Mouse (Mus musculus) skeletal muscle tissue, adult 2 months (tissue): ENCODE data around the gene Trp53.
A peak's percentile ranks its signal among the peaks of the same experiment; 100 is the strongest.
"Not testable (repeated sequence)": the region's sequence is repeated elsewhere in the genome, so short reads cannot be mapped to it uniquely, and the experiment has no call there.

Experiments used
- DNase-seq: peaks from one replicate; pipeline ENCODE4 v3.0.0-alpha.2; 2012; ENCODE audit warnings: low read depth, low spot score

The Trp53 gene

GRCm38 (mm10) chr11:69580091-69580514 lies at the start of gene Trp53, which contains the start of gene Wrap53:
Trp53 (plus strand) TSS chr11:69580359.
Wrap53 (minus strand) TSS chr11:69580255.
- peak; percentile 94 for DNase-seq

- not testable (repeated sequence) for DNase-seq
Observed at GRCm38 (mm10) chr11:69530755-69531154, 49.4 kb upstream of the Trp53 start.

GRCm38 (mm10) chr11:69532480-69533150 lies 47.5 kb upstream of the Trp53 start:
- no peak for DNase-seq

GRCm38 (mm10) chr11:69534990-69535389 lies 45.2 kb upstream of the Trp53 start:
- DNase-seq, result no peak

GRCm38 (mm10) chr11:69540700-69541099 lies 39.5 kb upstream of the Trp53 start:
- DNase-seq, result no peak

GRCm38 (mm10) chr11:69541741-69542140 lies 38.4 kb upstream of the Trp53 start:
- DNase-seq, result not testable (repeated sequence)

GRCm38 (mm10) chr11:69543598-69543997 lies 36.6 kb upstream of the Trp53 start:
- DNase-seq, result no peak

GRCm38 (mm10) chr11:69545957-69546356 lies 34.2 kb upstream of the Trp53 start:
- no peak for DNase-seq

GRCm38 (mm10) chr11:69546423-69547053 lies 33.6 kb upstream of the Trp53 start:
- DNase-seq, result peak; percentile 19

GRCm38 (mm10) chr11:69547071-69547470 lies 33.1 kb upstream of the Trp53 start:
- no peak for DNase-seq

- no peak for DNase-seq
Observed at GRCm38 (mm10) chr11:69549060-69549656, 31.0 kb upstream of the Trp53 start, which contains the start of gene Dnah2. Dnah2 (minus strand) TSS chr11:69549110.

GRCm38 (mm10) chr11:69551310-69551709 lies 28.8 kb upstream of the Trp53 start:
- DNase-seq, result no peak

- no peak for DNase-seq
Observed at GRCm38 (mm10) chr11:69552622-69553340, 27.4 kb upstream of the Trp53 start.

- no peak for DNase-seq
Observed at GRCm38 (mm10) chr11:69553341-69553721, 26.8 kb upstream of the Trp53 start.

- no peak for DNase-seq
Observed at GRCm38 (mm10) chr11:69554539-69555140, 25.5 kb upstream of the Trp53 start.

- DNase-seq, result no peak
Observed at GRCm38 (mm10) chr11:69557381-69557958, 22.7 kb upstream of the Trp53 start.

GRCm38 (mm10) chr11:69558756-69559155 lies 21.4 kb upstream of the Trp53 start:
- DNase-seq, result no peak

- no peak for DNase-seq
Observed at GRCm38 (mm10) chr11:69559183-69559582, 21.0 kb upstream of the Trp53 start.

GRCm38 (mm10) chr11:69559851-69560765 lies 20.1 kb upstream of the Trp53 start, which contains the start of gene Efnb3:
Efnb3 (minus strand) TSS chr11:69560205.
- no peak for DNase-seq
